Mouse (Mus musculus) olfactory bulb, adult 2 months (tissue): Measurements from ENCODE around the gene Bcl6.

Experiments
- CTCF ChIP-seq: fragments of 200-500 bp; IDR thresholded peaks from 2 replicates; pipeline ENCODE4 v1.5.1; 2012; ENCODE audit warnings: low read depth, mild to moderate bottlenecking, low read length, moderate library complexity; ENCODE audit not compliant: insufficient read depth
- POLR2A ChIP-seq: fragments of 200-500 bp; IDR thresholded peaks from 2 replicates; pipeline ENCODE4 v1.6.1; 2012; ENCODE audit warnings: mild to moderate bottlenecking, low read depth, low read length, moderate library complexity; ENCODE audit not compliant: insufficient read depth

GRCm38 (mm10) chr16:23921697-23922096, 67.0 kb downstream of the Bcl6 start:
- TF ChIP-seq CTCF (no peak), POLR2A (no peak)
